Comparison of ENCODE assay signal across 9 mouse cellular contexts in the genomic region with DNA sequence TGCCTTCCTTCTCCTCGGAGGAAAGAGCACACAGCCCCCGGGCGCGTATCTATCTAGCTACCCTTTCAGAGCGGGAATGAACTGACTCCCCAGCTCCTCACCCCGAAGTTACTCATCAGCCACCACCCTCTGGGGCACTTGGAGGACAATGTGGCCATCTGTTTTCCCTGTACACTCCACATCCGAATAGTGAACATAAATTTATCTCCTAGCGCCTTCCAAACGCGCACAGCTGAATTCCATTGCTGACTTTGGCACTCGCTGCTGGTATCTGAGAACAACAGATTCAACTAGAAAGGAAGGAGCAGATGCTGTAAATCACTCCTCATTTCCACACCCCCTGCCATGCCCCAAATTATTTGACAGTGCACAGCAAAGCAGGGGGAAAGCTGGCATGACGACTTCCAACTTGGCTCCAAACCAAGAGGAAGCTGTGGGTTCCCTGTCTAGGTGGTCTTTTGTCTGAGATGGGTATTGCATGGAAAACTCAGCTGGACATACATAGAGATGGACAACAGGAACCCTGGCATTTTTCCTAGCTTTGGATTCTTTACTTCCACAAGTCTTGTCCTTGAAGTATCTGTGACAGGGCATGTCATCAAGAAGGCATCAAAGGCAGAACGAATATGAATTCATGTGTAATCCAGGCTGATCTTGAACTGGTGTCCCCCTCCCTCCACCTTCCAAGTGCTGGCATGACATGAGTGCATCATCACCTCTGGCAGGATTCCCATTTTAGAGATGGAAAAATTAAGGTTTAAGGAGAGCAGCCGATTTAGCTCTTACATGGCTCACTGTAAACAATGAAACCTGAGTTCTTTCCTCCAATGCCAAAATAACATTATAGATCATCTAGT. TPM values are rescaled to one million over a fixed set of nuclear protein-coding genes. Genes with fewer than 3 reads are reported as not detected.
A peak's percentile ranks its signal among the peaks of the same experiment; 100 is the strongest.
DNase-seq lines count a peak whose midpoint lies in the region; ATAC-seq and TF ChIP-seq lines count a peak whose summit lies in the region.
"Had no signal": no experiment of that assay in that cellular context is flagged by ENCODE, and none has a peak within 500 bp of the region (broad histone marks: within the 10 kb centered on the region; RNA-seq: fewer than 3 reads in every experiment).

No protein-coding gene starts in this region.

- H3K27ac ChIP-seq in liver, adult 2 months (replicated peaks; ENCODE audit: insufficient read depth, low read depth, low read length): no peak overlapping the region
- H3K27ac ChIP-seq in liver, embryonic 12.5 days: no peak overlapping the region
- peak overlapping the region; percentile 75 for H3K27ac ChIP-seq in heart, embryonic 15.5 days
- no peak overlapping the region for H3K27ac ChIP-seq in stomach, postnatal 0 days (replicated peaks)

- no peak for TF ChIP-seq EP300 in stomach, postnatal 0 days (optimal IDR thresholded peaks at IDR 0.05)

- no peaks in the 10 kb centered on the region for H3K9me3 ChIP-seq in liver, embryonic 12.5 days (replicated peaks)
- no peaks in the 10 kb centered on the region for H3K9me3 ChIP-seq in heart, embryonic 15.5 days (replicated peaks)
- no peaks in the 10 kb centered on the region for H3K9me3 ChIP-seq in stomach, postnatal 0 days (ENCODE audit: control insufficient read depth, low read length)

- no peak overlapping the region for H3K4me3 ChIP-seq in liver, adult 2 months (ENCODE audit: insufficient read depth, low read depth, low read length)
- no peak overlapping the region for H3K4me3 ChIP-seq in liver, embryonic 12.5 days
- H3K4me3 ChIP-seq in heart, embryonic 15.5 days: no peak overlapping the region
- no peak overlapping the region for H3K4me3 ChIP-seq in stomach, postnatal 0 days (ENCODE audit: low read depth, low read length)

- H3K4me1 ChIP-seq in liver, adult 2 months (ENCODE audit: control insufficient read depth, insufficient read depth, low read length): peaks cover 5% of the 10 kb centered on the region; the same call in 1 of the 2 replicates
- peaks cover 45% of the 10 kb centered on the region for H3K4me1 ChIP-seq in liver, embryonic 12.5 days
- peaks cover 52% of the 10 kb centered on the region for H3K4me1 ChIP-seq in heart, embryonic 15.5 days (replicated peaks)
- no peaks in the 10 kb centered on the region for H3K4me1 ChIP-seq in stomach, postnatal 0 days (replicated peaks; ENCODE audit: control insufficient read depth, insufficient read depth)

- no peak for TF ChIP-seq CTCF in liver, adult 2 months (IDR thresholded peaks at IDR 0.05; ENCODE audit: low read depth, low read length)
- TF ChIP-seq CTCF in stomach, postnatal 0 days (IDR thresholded peaks at IDR 0.05; ENCODE audit: low read depth): no peak

- H3K9ac ChIP-seq in liver, adult 2 months (ENCODE audit: low read depth, low read length): peak overlapping the region; percentile 17; the same call in 1 of the 2 replicates
- no peak overlapping the region for H3K9ac ChIP-seq in liver, embryonic 12.5 days
- H3K9ac ChIP-seq in heart, embryonic 15.5 days: no peak overlapping the region
- H3K9ac ChIP-seq in stomach, postnatal 0 days (ENCODE audit: low read length): no peak overlapping the region

- H3K36me3 ChIP-seq in liver, adult 2 months (ENCODE audit: control insufficient read depth, insufficient read depth, low read length): no peaks in the 10 kb centered on the region
- no peaks in the 10 kb centered on the region for H3K36me3 ChIP-seq in liver, embryonic 12.5 days
- H3K36me3 ChIP-seq in heart, embryonic 15.5 days: no peaks in the 10 kb centered on the region
- no peaks in the 10 kb centered on the region for H3K36me3 ChIP-seq in stomach, postnatal 0 days (ENCODE audit: control insufficient read depth, insufficient read depth, low read length)

- no peak for DNase-seq in liver, adult 2 months (ENCODE audit: extremely low read depth, low read depth, low spot score)
- peak; percentile 64 to 71 for DNase-seq in cerebellum, postnatal 25 days
- DNase-seq in layer of hippocampus, adult 9-10 months (ENCODE audit: low spot score): peak; percentile 71
- DNase-seq in mesoderm, embryonic 11.5 days (ENCODE audit: low read depth, low spot score): peak; percentile 59
- no peak for DNase-seq in stomach, postnatal 0 days (ENCODE audit: low spot score)
- no peak for DNase-seq in natural killer cell, adult 2 months (ENCODE audit: low spot score in 2 of 2)

- H3K27me3 ChIP-seq in liver, adult 2 months (ENCODE audit: control insufficient read depth, insufficient read depth, low read length): no peaks in the 10 kb centered on the region
- H3K27me3 ChIP-seq in liver, embryonic 12.5 days (replicated peaks): peaks cover 12% of the 10 kb centered on the region; the same call in 1 of the 2 replicates
- H3K27me3 ChIP-seq in heart, embryonic 15.5 days: no peaks in the 10 kb centered on the region
- no peaks in the 10 kb centered on the region for H3K27me3 ChIP-seq in stomach, postnatal 0 days (ENCODE audit: control insufficient read depth, insufficient read depth, low read length)
- H3K27me3 ChIP-seq: Patski had no signal

- 64% methylated on average over 14 of the region's 14 CpGs for WGBS in liver, adult 2 months
- WGBS in liver, embryonic 12.5 days (ENCODE audit: insufficient replicate concordance): 62% methylated on average over 14 of the region's 14 CpGs
- WGBS in heart, embryonic 15.5 days: 23% methylated on average over 14 of the region's 14 CpGs
- 36% methylated on average over 14 of the region's 14 CpGs for WGBS in stomach, postnatal 0 days

- TF ChIP-seq POLR2A in liver, adult 2 months (IDR thresholded peaks at IDR 0.05; ENCODE audit: extremely low read depth, insufficient read depth, low read length): no peak

- H3K79me2 ChIP-seq in liver, adult 2 months (ENCODE audit: control insufficient read depth, insufficient read depth, low read length): no peaks in the 10 kb centered on the region

- no peak overlapping the region for H3K4me2 ChIP-seq in liver, embryonic 12.5 days
- peak overlapping the region; percentile 42 for H3K4me2 ChIP-seq in heart, embryonic 15.5 days
- no peak overlapping the region for H3K4me2 ChIP-seq in stomach, postnatal 0 days (replicated peaks; ENCODE audit: low read depth)

- no peak for ATAC-seq in liver, embryonic 12.5 days
- ATAC-seq in heart, embryonic 15.5 days (replicated peaks; ENCODE audit: insufficient number of reproducible peaks, insufficient read depth, low FRiP score, low read depth): peak; percentile 44
- no peak for ATAC-seq in stomach, postnatal 0 days (ENCODE audit: low FRiP score, low TSS enrichment)
- ATAC-seq: Patski had no signal

RNA-seq across cellular contexts. Expression of a gene that starts 52.9 kb away (rescaled TPM):
- total RNA-seq in liver, adult 2 months (2014; rRNA removed): 0.65 and 0.87 TPM in 2 replicates
- 0.51 and 0.76 TPM in 2 replicates for polyA plus RNA-seq in liver, adult 2 months (2012; rRNA removed)
- 12.2 and 14.0 TPM in 2 replicates for polyA plus RNA-seq in liver, embryonic 12.5 days (2016; fragmentation: Nextera tagmentation; extraction: Ambion mirVana)
- polyA plus RNA-seq in heart, embryonic 15.5 days (2015; fragmentation: Nextera tagmentation; extraction: Ambion mirVana): 6.5 and 6.8 TPM in 2 replicates
- polyA plus RNA-seq in stomach, postnatal 0 days (2015; fragmentation: Nextera tagmentation; extraction: Ambion mirVana): 1.4 and 1.7 TPM in 2 replicates

Comparison
In these comparisons a context has a peak if more than half of its experiments do, and no peak if none do; other contexts are left out.
1. DNase-seq: peak in cerebellum, postnatal 25 days (2 of 2), layer of hippocampus, adult 9-10 months (single experiment) and mesoderm, embryonic 11.5 days (single experiment); none in liver, adult 2 months (single experiment), stomach, postnatal 0 days (single experiment) and natural killer cell, adult 2 months (0 of 2).